Mouse (Mus musculus): ENCODE data around the gene Map4k3. TPM values are rescaled to one million over a fixed set of nuclear protein-coding genes. Genes with fewer than 3 reads are reported as not detected.
"Not testable (repeated sequence)": the region's sequence is repeated elsewhere in the genome, so short reads cannot be mapped to it uniquely, and the experiment has no call there.

Map4k3 gene
- total RNA-seq, 2 experiments from 2014 or later: 16.4 to 17.3 TPM

DNA sequence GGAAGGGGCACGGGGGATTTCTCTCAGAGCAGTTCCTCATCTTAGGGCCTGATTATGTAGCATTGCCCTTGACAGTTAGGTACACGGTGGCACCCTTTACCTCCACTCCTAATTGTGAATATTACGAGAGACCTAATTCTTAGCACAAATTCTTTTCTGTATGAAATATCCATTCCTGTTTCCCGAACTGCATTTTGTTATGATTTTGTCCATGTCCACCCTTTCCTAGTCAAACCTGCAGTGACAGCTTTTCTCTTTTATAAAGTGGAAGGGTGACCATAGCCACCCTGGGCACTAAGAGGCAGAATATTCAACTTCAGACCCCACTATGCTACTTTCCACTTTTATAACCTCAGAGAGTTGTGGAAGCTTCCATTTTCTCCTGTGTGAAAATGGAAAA is 175.6 kb downstream of the Map4k3 start:
- DNase-seq: no peak
- intact Hi-C loops (cut with DNase I; ENCODE audit: low total_unique reads): no loop called here

DNA sequence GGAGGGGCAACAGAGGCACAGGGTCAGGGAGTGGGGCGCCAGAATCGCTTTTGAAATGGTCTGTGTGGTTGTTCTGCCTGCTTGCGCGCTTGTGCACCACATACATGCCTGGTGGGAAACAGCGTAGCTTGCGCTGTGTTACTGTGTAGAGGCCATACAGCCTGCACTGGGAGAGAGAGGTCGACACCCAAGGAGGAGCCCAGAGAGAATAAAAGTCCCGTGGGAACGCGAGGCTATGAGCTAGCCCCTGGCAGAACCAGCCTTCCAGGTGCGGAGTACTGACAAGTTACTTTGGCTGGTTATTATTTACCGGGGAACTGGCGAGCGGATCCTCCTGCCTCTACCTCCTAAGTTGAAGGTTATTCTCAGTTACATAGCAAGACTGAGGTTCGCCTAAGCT is 177.3 kb downstream of the Map4k3 start:
- DNase-seq: no peak
- intact Hi-C loops (cut with DNase I; ENCODE audit: low total_unique reads): no loop called here

DNA sequence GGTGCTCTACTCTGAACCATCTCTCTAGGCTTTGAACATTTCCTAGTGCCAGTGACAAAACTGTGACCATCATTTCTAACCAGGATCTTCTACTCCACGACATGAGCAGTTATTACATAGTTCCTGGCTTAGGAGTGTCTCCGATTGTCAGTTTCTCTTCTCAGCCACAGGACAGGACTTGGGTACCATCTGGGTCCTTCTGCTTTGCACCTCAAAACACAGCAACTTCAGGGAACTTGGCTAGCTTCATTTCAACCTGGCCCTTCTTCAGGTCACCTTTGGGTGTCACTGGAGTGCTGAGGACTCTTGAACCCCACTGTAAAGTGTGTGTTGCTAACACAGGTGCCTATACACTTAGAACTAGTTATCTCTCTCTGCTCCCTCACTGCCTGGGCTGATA is 181.4 kb downstream of the Map4k3 start:
- intact Hi-C loops (cut with DNase I; ENCODE audit: low total_unique reads): no loop called here
- DNase-seq: no peak

DNA sequence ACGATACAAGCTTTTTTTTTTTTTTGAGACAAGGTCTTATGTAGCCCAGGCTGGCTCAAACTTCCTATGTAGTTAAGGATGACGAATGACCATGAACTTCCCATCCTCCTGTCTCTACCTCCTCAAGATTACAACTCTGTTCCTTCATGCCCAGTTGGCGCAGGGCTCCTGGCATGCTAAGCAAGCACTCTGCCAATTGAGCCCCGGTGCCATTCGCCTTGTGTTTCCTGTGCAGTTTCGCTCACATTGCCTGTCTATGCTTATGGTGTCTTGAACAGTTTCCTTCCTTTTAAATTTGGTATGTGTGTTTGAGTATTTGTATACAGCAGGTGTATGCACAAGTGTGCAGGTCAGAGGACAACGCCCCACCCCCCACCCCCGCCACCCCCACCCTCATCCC is 182.1 kb downstream of the Map4k3 start:
- DNase-seq: no peak
- intact Hi-C loops (cut with DNase I; ENCODE audit: low total_unique reads): no loop called here

DNA sequence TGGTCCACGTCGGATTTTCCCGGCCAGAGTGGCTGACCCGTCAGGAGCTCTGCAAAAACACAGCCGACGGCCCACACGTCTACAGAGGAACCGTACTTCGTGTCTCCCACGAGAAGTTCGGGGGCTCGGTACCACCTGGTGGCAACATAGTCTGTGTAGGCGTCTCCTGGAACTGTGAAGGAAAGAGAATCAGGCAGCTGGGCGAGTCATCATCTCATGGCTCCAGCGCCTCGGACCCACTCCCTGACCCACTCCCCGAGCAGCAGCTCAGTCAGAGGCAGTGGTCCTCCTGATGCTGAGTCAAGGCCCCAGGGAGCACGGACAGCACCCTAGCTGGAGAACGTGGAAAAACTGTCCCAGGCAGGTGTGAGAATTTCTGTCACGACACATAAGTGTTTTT is 184.6 kb downstream of the Map4k3 start:
- DNase-seq: no peak
- intact Hi-C loops (cut with DNase I; ENCODE audit: low total_unique reads): no loop called here

DNA sequence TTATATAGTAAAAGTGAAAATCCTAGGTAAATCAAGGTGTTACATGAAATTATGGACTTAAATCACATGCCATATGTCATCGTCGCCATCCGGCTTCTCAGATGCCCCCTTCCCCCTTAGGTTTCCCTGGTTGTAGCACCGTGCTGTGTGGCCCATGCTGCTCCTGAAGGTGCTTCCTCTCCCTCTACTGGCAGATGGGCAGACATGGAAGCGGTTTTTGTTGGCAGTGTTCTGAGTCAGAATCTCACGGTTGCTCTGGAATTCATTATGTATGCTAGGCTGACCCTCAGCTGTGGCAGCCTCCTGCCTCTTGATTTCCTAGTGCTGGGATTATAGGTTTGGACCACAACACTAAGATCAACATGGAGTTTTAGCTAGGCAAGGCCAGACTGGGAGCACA is 191.1 kb downstream of the Map4k3 start:
- intact Hi-C loops (cut with DNase I; ENCODE audit: low total_unique reads): no loop called here

DNA sequence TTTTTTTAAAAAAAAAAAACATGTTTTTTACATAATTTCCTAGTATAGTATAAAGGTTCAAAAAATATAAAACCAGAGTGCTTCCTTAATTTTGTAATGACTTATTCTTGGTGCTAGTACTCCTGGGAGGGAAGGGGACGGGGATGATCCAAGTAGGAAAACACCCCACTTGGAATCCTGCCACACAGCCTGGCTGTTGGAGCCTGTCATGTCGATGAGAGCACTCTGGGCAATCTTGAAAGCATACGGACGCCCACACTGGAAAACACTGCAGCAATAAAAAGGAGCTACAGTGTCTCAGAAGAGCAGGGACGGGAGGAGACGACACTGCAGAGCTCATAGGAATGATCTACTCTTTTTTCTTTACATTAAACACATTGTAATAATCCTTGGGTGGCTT is 192.7 kb downstream of the Map4k3 start:
- DNase-seq: no peak
- intact Hi-C loops (cut with DNase I; ENCODE audit: low total_unique reads): no loop called here

More for the DNA sequence above, 191.1 kb downstream of the Map4k3 start:
- no peak for DNase-seq

DNA sequence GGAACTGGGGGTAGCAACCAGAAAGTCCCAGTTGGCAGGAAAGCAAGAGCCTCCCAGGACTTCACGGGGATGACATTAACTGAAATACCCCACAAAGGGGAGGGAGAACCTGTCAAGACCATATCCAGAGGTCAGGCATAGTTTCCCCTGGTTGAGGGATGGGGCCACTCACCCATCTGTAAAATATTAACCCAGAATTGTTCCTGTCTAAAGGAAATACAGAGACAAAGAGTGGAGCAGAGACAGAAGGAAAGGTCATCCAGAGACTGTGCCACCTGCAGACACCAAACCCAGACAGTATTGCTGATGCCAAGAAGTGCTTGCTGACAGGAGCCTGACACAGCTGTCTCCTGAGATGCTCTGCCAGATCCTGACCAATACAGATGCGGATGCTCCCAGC is 196.9 kb downstream of the Map4k3 start:
- intact Hi-C loops (cut with DNase I; ENCODE audit: low total_unique reads); DNase-seq: not testable (repeated sequence)

Other genes starting within 250 kb of the Map4k3 start
- gene Sos1, start 248.0 kb downstream of the Map4k3 start, total RNA-seq (2021): 10 to 100 TPM; 11.7 to 13.5 TPM
- gene Cdkl4, start 150.7 kb downstream of the Map4k3 start, total RNA-seq (2021): under 1 TPM in 1 of 2 experiments, not detected in 1; 0.14 TPM
- gene Tmem178, start 216.1 kb upstream of the Map4k3 start, total RNA-seq (2021): under 1 TPM; 0.72 to 1.00 TPM

All from gastrocnemius, postnatal 14 days (tissue).